In the genomic region with DNA sequence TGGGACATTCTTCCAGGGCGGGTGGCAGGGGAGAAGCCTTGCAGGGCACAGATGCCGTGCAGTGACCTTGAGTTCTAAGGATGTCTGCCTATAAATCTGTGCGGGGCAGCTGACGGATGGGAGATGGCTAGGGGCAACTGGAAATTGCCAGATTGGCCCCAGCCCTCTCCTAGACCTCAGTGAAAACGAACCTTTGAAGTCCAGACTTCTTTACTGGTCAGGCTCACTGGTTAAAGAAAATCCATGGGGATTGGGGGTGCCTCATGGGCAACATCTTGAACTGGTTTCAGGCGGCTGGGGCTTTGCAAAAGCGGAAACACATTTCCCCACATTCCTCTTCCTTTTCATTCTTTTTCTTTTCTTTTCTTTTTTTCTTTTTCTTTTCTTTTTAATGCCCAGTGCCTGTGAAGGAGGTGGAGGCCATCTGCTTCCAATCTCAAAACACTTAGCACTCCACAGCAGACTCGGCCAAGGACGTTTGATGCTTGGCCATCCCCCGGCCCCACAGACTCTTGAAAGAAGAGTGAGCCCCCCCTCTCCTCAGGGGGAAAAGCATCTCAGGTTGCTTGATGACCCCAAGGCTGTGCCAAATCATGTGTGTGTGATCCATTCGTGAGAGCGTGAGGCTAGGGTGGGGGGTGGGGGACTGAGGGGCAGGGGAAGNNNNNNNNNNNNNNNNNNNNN, we compare ENCODE assay signal across 11 mouse cellular contexts.
DNase-seq lines count a peak whose midpoint lies in the region; ATAC-seq and TF ChIP-seq lines count a peak whose summit lies in the region.
"Had no signal": no experiment of that assay in that cellular context is flagged by ENCODE, and none has a peak within 500 bp of the region (broad histone marks: within the 10 kb centered on the region; RNA-seq: fewer than 3 reads in every experiment).

No protein-coding gene starts in this region.

- H3K4me1 ChIP-seq in forebrain, embryonic 12.5 days, result peaks cover 54% of the 10 kb centered on the region
- H3K4me1 ChIP-seq in forebrain, embryonic 16.5 days (replicated peaks; ENCODE audit: control insufficient read depth, insufficient read depth, low read length), result peaks cover 16% of the 10 kb centered on the region
- H3K4me1 ChIP-seq in stomach, embryonic 14.5 days (ENCODE audit: control insufficient read depth, insufficient read depth, low read length), result peaks cover 4% of the 10 kb centered on the region; the same call in 1 of the 2 replicates
- no peaks in the 10 kb centered on the region for H3K4me1 ChIP-seq in stomach, postnatal 0 days (replicated peaks; ENCODE audit: control insufficient read depth, insufficient read depth)
- peaks cover 63% of the 10 kb centered on the region for H3K4me1 ChIP-seq in limb, embryonic 13.5 days

- H3K4me3 ChIP-seq in forebrain, embryonic 12.5 days (replicated peaks), result no peak overlapping the region
- H3K4me3 ChIP-seq in forebrain, embryonic 16.5 days (replicated peaks; ENCODE audit: low read length), result no peak overlapping the region
- no peak overlapping the region for H3K4me3 ChIP-seq in stomach, embryonic 14.5 days (ENCODE audit: low read depth, low read length)
- no peak overlapping the region for H3K4me3 ChIP-seq in stomach, postnatal 0 days (ENCODE audit: low read depth, low read length)
- H3K4me3 ChIP-seq in limb, embryonic 13.5 days, result no peak overlapping the region
- H3K4me3 ChIP-seq: hindbrain, embryonic 15.5 days had no signal

- ATAC-seq in forebrain, embryonic 12.5 days (ENCODE audit: low FRiP score), result no peak
- no peak for ATAC-seq in forebrain, embryonic 16.5 days
- no peak for ATAC-seq in stomach, embryonic 14.5 days (ENCODE audit: insufficient number of reproducible peaks, insufficient read depth, low FRiP score, low read depth)
- ATAC-seq in stomach, postnatal 0 days (ENCODE audit: low FRiP score, low TSS enrichment), result no peak
- peak; percentile 76; the same call in 1 of the 2 replicates for ATAC-seq in limb, embryonic 13.5 days (ENCODE audit: low FRiP score, low read depth)
- no peak for ATAC-seq in megakaryocyte progenitor cell, adult 5-6 weeks (replicated peaks; ENCODE audit: poor library complexity)
- ATAC-seq: liver, postnatal 0 days had no signal

- 28% methylated on average over 12 of the region's 12 CpGs for WGBS in forebrain, embryonic 12.5 days
- WGBS in forebrain, embryonic 16.5 days, result 34% methylated on average over 12 of the region's 12 CpGs
- WGBS in stomach, embryonic 14.5 days, result 37% methylated on average over 12 of the region's 12 CpGs
- 46% methylated on average over 12 of the region's 12 CpGs for WGBS in stomach, postnatal 0 days
- WGBS in limb, embryonic 13.5 days, result 11% methylated on average over 12 of the region's 12 CpGs

- no peak overlapping the region for H3K9ac ChIP-seq in forebrain, embryonic 12.5 days
- no peak overlapping the region for H3K9ac ChIP-seq in forebrain, embryonic 16.5 days (replicated peaks; ENCODE audit: low read depth, low read length)
- no peak overlapping the region for H3K9ac ChIP-seq in stomach, embryonic 14.5 days (replicated peaks; ENCODE audit: low read depth, low read length)
- no peak overlapping the region for H3K9ac ChIP-seq in stomach, postnatal 0 days (ENCODE audit: low read length)
- no peak overlapping the region for H3K9ac ChIP-seq in limb, embryonic 13.5 days
- H3K9ac ChIP-seq: hindbrain, embryonic 15.5 days; liver, postnatal 0 days had no signal

- no peak for DNase-seq in stomach, postnatal 0 days (ENCODE audit: low spot score)
- DNase-seq in layer of hippocampus, postnatal 10 days (ENCODE audit: low spot score in 2 of 2), result no peak
- DNase-seq in thymus, postnatal 25 days, result no peak
- DNase-seq: liver, postnatal 0 days; right cerebral cortex, postnatal 14 days had no signal

- H3K27ac ChIP-seq in forebrain, embryonic 12.5 days, result peak overlapping the region; percentile 50; the same call in 1 of the 2 replicates
- H3K27ac ChIP-seq in forebrain, embryonic 16.5 days (ENCODE audit: low read length), result no peak overlapping the region
- H3K27ac ChIP-seq in stomach, embryonic 14.5 days (ENCODE audit: low read length), result peak overlapping the region; percentile 15; the same call in 1 of the 2 replicates
- no peak overlapping the region for H3K27ac ChIP-seq in stomach, postnatal 0 days (replicated peaks)
- peak overlapping the region; percentile 66 for H3K27ac ChIP-seq in limb, embryonic 13.5 days
- H3K27ac ChIP-seq: hindbrain, embryonic 15.5 days had no signal

- H3K9me3 ChIP-seq in forebrain, embryonic 12.5 days, result no peaks in the 10 kb centered on the region
- H3K9me3 ChIP-seq in forebrain, embryonic 16.5 days (ENCODE audit: control insufficient read depth, low read length), result no peaks in the 10 kb centered on the region
- H3K9me3 ChIP-seq in stomach, embryonic 14.5 days (ENCODE audit: control insufficient read depth, low read depth, low read length), result no peaks in the 10 kb centered on the region
- no peaks in the 10 kb centered on the region for H3K9me3 ChIP-seq in stomach, postnatal 0 days (ENCODE audit: control insufficient read depth, low read length)
- no peaks in the 10 kb centered on the region for H3K9me3 ChIP-seq in limb, embryonic 13.5 days
- H3K9me3 ChIP-seq: hindbrain, embryonic 15.5 days had no signal

- H3K4me2 ChIP-seq in forebrain, embryonic 12.5 days, result no peak overlapping the region
- no peak overlapping the region for H3K4me2 ChIP-seq in forebrain, embryonic 16.5 days (ENCODE audit: low read length)
- H3K4me2 ChIP-seq in stomach, embryonic 14.5 days (replicated peaks; ENCODE audit: low read depth, low read length), result no peak overlapping the region
- no peak overlapping the region for H3K4me2 ChIP-seq in stomach, postnatal 0 days (replicated peaks; ENCODE audit: low read depth)
- peak overlapping the region; percentile 15 for H3K4me2 ChIP-seq in limb, embryonic 13.5 days (replicated peaks)
- H3K4me2 ChIP-seq: hindbrain, embryonic 15.5 days had no signal

- TF ChIP-seq CTCF in stomach, postnatal 0 days (IDR thresholded peaks at IDR 0.05; ENCODE audit: low read depth), result no peak

- no peaks in the 10 kb centered on the region for H3K36me3 ChIP-seq in forebrain, embryonic 12.5 days (replicated peaks)
- no peaks in the 10 kb centered on the region for H3K36me3 ChIP-seq in forebrain, embryonic 16.5 days (ENCODE audit: control insufficient read depth, insufficient read depth)
- H3K36me3 ChIP-seq in stomach, embryonic 14.5 days (ENCODE audit: control insufficient read depth, insufficient read depth, low read length), result no peaks in the 10 kb centered on the region
- no peaks in the 10 kb centered on the region for H3K36me3 ChIP-seq in stomach, postnatal 0 days (ENCODE audit: control insufficient read depth, insufficient read depth, low read length)
- H3K36me3 ChIP-seq in limb, embryonic 13.5 days, result no peaks in the 10 kb centered on the region
- H3K36me3 ChIP-seq: hindbrain, embryonic 15.5 days had no signal

- H3K27me3 ChIP-seq in forebrain, embryonic 12.5 days, result no peaks in the 10 kb centered on the region
- H3K27me3 ChIP-seq in forebrain, embryonic 16.5 days (replicated peaks; ENCODE audit: control insufficient read depth, insufficient read depth, low read length), result no peaks in the 10 kb centered on the region
- no peaks in the 10 kb centered on the region for H3K27me3 ChIP-seq in stomach, embryonic 14.5 days (ENCODE audit: control insufficient read depth, insufficient read depth, low read length)
- no peaks in the 10 kb centered on the region for H3K27me3 ChIP-seq in stomach, postnatal 0 days (ENCODE audit: control insufficient read depth, insufficient read depth, low read length)
- no peaks in the 10 kb centered on the region for H3K27me3 ChIP-seq in limb, embryonic 13.5 days
- H3K27me3 ChIP-seq: hindbrain, embryonic 15.5 days had no signal

- TF ChIP-seq EP300 in stomach, postnatal 0 days (optimal IDR thresholded peaks at IDR 0.05), result no peak

Comparison
In these comparisons a context has a peak if more than half of its experiments do, and no peak if none do; other contexts are left out.
1. H3K27ac ChIP-seq: peak in forebrain, embryonic 12.5 days (single experiment), stomach, embryonic 14.5 days (single experiment) and limb, embryonic 13.5 days (single experiment); none in forebrain, embryonic 16.5 days (single experiment) and stomach, postnatal 0 days (single experiment).